Mouse (Mus musculus) urinary bladder, postnatal 14 days (tissue): ENCODE measurements around the gene Rita1.
A peak's percentile ranks its signal among the peaks of the same experiment; 100 is the strongest.

ENCODE experiments used
- DNase-seq: peaks from one replicate; pipeline ENCODE4 v3.0.0; 2021; ENCODE audit warnings: low spot score

Gene Rita1

DNA sequence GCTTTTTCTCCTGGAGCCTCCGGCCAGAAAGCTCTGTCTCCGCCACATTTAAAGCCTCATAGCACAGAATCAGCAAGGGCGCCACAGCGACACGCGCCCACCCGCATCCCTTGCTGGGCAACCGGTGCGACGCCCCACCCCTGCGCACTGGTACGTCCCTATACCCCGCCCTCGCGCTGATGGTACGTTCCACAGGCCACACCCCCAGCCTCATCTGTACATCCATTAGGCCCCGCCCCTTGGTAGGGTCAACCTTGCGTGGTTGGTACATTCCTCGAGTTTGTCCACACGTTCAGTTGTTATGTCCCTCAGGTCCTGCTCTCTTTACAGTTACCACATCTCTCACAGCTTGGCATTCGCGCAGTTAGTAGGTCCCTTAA, at the start of gene Rita1, which contains the start of gene Ddx54:
TSS of gene Rita1 (minus strand) at position 148 of the 380 bp plus-strand sequence.
TSS of gene Ddx54 (plus strand) at position 298 of the 380 bp plus-strand sequence.
- peak; percentile 97 for DNase-seq

DNA sequence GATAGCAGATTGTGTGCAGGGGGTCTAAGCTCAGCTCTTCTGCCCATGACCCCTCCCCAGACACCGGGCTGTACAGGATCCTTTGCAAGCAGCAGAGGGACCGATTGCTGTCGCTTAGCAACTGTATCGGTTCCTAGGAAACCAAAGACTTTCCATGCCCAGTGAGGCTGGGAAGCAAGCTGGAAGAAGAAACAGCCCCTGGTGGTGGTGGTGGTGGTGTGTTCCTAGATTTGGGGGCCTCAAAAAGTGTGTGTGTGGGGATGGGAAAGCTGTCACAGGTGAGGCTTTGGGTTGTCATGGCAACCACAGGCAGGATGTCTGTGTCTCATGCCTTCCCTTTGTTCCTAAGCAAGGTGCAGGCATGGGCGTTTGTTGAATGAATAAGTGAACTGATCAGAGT, 48.4 kb upstream of the Rita1 start:
- DNase-seq = no peak

DNA sequence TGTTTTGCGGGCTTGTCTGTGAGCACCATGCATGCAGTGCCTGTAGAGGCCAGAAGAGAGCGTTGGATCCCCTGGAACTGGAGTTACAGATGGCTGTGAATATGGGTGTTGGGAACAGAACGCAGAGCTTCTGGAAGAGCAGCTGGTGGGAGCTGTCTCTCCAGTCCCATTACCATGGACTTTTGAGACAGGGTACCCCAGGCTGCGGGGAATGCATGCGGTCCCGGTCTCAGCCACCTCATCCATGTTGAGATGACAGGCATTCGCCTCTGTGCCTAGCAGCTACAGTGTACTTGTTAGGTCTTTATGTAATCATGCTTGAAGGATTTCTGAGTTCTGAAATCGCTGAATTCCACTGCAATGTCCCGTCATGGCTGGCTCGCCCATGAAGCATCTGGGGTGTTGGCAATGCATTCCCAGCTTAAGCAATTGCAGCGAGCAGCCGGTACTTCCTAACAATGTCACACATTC, 43.9 kb upstream of the Rita1 start:
- no peak for DNase-seq

DNA sequence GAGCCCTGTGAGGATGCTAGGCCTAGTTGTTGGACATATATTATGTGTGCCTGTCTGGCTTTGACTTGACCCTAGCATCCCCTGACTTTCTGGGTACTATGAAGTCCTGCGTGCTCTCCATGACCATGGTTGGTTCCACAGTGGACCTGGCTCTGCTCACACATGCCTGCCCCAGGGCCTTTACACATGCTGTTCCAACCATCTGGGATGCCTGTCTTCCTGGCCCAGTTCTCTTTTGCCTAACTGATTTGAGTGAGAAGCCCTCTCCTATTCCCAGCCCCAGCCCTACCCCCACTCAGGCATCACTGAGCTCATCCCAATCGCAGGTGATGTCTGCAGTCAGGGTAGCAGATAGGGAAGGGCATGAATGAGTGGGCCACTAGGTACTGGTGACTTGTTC, 41.5 kb upstream of the Rita1 start:
- no peak for DNase-seq

DNA sequence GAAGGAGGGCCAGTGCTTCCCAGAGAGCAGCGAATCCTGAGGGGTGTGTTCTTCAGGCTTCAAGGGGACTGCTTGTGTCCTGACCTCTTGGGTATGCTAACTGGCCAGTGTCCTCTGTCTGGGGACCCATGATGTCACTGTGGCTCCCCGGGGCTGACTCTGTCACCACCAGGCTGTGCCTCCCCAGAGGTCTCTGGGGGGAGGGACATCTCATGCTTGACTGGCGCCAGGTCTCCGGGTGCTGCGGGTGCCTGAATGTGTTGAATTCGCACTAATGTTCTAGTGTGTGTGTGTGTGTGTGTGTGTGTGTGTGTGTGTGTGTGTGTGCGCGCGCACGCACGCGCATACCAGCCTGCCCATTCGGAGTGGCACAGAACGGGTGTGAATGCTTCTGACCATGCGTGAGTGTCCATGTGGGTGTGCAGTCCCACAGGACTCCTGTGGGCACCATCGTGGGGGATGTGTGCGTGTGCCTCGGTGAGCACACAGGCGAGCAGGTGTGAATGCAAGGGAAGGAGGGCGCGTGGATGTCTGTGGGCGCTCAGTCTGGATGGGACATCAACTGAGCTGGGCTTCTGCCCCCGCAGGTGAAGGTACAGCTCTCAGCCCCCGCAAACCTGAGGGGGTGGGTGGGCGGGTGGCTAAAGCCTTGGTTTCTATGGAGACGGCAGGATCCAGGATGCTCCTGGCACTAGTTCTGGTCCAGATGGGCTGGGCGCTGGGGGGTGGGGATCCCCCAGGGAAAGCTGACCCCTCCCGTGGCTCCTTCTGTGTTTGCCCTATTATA, 40.7 kb upstream of the Rita1 start:
- DNase-seq = no peak

DNA sequence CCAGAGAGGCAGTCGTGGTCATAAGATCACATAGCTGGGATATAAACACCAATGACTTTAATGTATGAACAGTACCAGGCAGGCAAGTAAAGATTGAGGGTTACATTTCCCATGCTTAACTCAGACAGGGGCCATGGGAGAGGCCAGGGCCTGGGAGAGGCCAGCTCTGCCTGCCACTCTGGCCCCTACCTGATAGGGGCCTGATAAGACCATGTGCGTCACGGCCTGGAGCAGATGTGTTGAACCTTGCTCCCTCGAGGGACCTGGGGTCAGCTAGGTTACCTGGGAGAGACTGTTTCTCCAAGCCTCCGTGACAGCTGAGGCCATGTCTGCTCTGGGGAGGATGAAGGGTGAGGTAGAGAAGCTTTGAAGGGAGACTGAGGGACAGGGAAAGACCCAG, 38.8 kb upstream of the Rita1 start:
- no peak for DNase-seq

DNA sequence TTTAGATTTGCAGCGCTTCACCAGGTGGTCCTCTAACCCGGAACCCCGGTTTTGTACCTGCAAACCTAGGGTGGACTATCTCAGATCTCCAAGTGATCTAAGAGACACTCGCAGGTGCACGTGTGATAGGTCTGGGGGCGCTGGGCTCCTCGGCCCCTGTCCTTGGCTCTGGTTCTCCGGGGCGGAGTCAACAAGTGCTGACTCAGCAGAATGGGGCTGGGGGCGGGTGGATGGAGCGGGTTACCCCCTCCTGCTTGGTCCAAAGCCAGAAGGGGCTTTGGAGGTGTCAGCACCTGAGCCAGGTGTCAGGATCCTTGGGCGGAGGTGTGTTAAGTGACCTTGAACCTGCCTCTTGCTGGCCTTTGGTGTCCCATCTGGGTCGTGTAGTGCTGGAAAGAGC, 37.5 kb upstream of the Rita1 start:
- no peak for DNase-seq

DNA sequence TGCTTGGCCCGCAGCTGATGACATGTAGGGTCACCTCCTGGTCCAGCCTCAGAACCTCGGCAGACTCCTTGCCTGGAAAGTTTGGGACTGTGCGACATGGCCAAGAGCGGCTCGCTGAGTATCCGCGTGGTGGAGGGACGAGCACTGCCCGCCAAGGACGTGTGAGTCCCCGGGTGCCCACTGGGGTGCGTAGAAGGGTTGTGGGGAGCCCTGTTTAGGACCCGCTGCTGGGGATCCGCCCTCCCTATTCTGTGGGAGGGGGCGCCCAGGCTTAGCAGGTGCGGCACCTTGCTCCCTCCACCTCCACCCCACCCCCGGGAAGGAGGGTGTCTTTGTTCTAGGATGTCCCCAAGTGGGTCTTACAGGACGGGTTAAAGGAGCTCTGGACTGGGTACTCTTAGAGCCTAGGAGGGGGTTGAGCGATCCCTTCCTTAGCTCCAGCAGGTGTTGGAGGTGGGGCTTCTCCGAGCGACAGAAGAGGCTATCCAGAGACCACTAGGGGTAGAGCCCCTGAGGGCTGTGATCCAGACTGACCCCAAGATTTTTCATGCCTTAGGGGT, 37.1 kb upstream of the Rita1 start:
- DNase-seq = no peak

DNA sequence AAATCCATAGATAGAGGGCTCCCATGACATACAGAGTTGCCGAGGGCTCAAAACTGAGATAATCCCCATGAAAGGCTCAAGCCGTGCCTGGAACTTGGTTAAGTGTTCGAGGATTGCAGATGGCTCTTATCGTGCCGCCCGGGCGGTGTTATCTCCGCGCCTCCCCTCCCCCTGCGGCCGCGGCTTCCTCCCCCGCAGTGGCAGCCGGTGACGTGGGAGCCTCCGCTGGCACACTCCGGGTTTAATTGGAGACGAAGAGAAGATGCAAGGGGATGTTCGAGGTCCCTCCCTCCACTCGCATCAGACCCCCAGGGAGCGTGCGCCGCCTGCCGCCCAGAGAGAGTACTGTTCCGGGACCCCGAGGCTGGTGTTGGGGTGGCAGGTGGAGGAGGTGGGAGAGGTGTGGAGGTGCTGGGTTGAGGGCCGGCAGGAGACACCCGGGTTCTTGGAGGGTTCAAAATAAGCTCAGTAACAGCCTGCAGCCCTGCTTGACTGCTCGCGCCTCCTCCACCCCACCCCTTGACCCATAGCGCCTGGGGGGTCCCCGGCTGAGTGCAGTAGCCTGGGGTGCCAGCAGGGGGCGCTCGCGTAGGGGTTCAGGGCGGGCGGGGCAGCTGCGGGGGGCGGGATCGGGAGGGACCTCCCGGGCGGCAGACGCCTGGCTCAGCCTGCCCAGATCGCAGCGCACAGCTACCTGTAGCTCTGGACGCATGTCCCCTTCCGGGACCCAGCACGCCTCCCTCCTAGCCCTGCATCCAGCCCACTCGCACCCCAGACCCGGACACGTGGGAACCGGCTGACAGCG, 36.4 kb upstream of the Rita1 start, which contains the start of gene Rasal1:
TSS of gene Rasal1 (plus strand) at position 244 of the 805 bp plus-strand sequence.
- DNase-seq = peak; percentile 39

DNA sequence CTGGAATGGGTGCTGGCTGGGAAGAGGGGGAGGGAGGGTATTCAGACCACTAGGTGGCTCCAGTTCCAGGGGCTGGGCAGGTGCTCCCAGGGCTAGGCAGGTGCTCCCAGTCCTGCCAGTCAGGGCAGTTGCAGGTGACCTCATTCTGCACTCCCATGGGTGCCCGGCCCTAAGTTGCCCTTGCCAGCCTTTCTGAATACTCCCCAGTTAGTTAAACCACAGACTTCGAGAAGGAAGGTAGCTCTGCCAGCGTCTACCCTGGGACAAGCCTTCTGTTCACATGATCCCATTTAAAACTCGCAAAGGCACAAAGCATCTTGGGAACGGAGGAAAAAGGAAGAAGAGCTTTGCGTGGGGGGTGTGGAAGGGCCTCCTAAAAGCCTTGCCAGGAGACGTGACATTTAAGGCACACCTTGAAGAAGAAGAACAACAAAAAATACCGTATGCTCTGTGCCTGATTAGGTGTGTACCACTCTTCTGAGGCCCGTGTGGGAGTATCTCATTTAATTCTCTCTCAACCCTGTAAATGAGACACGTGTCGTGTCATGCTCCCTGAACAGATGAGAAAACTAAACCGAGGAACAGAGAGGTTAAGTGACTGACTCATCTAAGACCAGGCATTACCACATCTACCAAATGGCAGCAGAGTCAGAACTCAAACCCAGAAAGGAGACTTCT, 35.6 kb upstream of the Rita1 start:
- no peak for DNase-seq

DNA sequence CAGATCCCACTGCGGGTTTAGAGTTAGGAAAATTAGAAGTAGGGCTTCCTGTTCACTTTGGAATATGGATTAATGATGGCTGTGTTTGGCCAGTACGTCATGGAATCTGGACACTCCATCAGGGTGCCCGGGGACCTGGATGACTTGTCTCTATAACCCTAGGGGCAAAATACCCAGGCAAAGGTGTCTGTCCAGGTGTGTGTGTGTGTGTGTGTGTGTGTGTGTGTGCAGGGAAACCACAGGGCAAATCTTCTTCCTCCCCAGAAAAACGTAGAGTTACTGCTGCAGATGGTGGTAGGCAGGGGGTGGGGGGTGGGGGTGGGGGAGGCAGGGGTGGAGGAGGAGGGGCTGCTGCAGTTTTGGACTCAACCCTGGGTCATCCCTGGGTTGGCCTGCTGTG, 35.0 kb upstream of the Rita1 start:
- no peak for DNase-seq

DNA sequence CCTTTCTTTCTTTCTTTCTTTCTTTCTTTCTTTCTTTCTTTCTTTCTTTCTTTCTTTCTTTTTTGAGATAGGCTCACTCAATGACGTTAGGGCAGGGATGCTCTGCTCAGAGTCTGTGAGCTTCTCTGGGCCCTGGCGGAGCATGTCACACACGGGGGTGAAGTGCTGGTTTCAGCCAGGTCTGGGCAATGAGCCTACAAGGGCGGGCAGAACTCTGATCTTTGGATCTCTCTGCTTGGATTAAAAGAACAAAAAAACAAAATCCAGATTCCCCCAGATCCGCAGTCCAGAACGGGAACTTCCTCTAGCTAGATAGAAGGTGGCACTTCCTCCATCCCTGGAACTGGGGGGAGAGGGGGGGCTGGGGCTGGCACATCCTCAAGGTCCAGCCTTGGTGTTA, 33.5 kb upstream of the Rita1 start:
- DNase-seq = peak; percentile 57

DNA sequence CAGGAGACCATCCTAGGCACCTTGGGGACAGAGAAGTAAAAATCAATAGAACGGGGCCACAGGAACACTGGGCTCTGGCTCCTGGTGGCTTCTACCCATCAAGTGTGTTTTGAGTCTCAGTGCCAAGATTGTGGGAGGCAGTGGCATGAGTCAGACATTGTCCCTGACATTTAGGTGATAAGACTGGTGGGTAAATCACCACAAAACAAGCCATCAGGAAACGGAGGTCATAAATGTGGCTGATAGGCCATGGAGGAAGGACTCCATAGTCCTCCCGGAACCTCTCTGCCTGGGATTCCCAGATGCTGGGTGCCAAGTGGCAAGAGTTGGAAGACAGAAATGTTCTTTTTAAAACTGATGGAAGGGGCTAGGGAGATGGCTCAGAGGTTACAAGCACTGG, 31.8 kb upstream of the Rita1 start:
- no peak for DNase-seq

DNA sequence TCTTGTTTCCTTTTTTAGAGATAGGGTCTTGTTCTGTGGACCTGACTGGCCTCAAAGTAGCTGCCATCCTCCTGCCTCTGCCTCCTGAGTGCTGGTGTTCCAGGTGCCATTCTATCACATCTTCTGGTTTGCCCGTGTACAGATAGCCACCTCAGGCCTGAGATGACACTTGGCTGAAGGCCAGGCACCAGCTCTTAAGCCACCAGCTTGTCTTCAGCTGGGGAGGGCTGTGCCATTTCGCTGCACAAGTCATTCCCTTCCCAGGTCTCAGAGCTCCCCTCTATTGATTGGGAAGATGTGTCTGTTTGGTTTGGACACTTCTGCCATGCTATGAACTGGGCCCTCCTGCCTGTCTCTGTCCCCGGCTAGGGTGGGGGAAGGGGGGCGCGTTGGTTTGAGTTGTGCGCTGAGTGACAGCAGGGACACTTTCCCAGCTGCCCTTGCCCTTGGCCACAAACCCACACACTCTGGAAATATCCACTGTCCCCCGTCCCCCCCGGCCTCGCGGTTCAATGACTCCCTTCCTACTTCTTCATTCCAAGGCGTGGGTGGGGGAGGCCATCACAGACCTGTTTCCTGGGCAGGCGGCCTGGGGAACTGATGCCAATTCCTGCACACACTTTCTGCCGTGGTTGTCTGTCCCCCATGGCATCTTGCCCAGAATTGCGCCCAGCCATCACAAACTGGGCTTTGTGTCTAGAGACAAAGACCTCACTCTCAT, 31.1 kb upstream of the Rita1 start:
- peak; percentile 47 for DNase-seq

DNA sequence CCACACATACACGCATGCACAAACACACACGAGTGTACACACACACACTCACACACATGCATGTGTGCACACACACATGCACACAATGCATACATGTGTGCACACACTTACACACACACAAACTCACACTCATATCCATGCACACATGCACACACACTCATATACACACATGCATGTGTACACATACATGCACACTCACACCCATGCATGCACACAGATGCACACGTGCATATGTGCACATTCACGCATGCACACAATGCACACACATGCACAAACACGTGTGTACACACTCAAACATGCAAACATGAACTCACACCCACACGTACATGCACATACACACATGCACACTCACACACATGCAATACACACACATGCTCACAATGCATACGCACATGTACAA, 27.7 kb upstream of the Rita1 start:
- DNase-seq = no peak

DNA sequence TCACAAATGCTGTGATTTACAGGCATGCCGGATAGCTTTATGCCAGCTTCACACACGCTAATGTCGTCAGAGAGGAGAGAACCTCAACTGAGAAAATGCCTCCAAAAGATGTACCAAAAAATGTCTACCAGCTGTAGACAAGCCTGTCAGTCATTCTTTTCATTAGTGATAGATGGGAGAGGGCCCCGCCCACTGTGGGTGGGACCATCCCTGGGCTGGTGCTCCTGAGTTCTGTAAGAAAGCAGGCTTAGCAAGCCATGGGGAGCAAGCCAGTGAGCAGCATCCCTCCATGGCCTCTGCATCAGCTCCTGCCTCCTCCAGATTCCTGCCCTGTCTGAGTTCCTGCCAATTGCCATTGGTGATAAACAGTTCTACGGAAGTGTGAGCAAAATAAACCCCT, 23.2 kb upstream of the Rita1 start:
- DNase-seq = no peak

DNA sequence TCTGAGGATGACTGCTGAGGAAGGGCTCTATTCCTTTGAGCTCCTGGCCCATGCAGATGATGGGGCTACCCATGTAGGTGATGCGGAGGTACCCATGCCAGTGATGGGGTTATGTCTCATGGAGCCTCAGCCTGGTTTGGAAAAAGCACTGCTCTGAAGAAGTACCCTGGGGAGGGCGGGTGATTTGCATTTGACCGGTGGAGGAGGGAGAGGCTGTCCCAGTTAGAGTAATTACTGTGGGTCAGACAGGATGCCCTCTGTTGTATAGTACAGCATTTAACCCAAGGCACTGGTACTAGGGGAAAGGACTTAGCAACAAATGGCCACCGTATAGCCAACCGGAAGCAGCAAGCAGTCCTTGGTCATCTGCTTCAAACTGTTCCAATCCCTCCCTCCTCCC, 22.5 kb upstream of the Rita1 start:
- DNase-seq = no peak

DNA sequence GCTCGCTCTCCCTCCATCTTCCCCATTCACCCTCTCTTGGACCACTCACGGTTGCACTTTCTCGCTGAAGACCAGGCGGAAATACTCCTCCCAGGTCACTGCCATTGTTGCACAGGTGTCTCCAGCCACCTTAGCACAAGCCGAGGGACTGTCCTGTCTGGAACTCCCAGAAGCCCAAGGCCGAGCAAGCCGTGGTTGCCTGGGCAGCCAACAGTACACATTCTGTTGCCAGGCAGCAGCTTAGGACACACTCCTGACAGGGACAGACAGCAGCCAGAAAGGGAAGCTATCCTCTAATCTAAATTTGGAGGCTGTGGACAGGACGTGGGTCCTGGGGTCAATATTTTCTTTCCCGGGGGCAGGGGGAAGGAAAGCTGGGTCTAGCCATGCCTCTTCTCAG, 21.7 kb upstream of the Rita1 start, which contains the start of gene Cfap73:
TSS of gene Cfap73 (minus strand) at position 105 of the 400 bp plus-strand sequence.
- no peak for DNase-seq

DNA sequence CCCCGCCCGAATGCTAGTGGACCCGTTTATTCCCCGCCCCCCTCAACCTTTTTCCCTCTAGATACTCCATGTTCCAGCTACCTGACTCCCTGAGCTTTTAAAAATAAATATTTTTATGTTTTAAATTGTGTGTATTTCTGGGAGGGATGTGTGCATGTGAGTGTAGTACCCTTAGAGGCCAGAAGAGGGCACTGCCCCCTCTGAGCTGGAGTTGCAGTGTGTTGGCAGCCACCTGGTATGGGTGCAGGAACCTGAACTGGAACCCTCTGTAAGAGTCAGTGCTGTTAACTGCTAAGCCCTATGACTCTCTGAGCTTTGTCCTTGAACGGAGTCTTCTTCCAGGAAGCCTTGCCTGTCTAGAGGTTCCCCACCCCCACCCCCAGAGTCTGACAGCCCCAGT, 19.5 kb upstream of the Rita1 start:
- DNase-seq = no peak

DNA sequence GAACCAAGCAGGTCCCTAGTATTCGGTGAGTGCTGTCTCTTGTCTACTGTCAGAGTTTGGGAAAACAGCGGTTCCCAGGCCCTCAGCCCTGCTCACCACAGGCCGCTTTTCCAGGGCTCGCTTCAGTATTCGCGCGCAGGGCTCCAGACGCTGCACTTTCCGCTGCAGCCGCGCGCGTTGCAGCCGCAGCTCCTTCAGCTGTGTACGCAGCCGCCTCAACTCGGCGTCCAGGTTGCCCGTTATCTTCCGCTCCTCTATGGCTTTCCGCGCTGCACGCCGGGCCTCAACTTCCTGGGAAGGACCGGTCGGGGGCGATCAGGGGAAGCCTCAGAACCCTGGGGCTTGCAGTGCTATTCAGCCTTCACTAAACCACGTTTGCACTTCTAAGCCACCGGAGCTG, 18.7 kb upstream of the Rita1 start:
- no peak for DNase-seq

DNA sequence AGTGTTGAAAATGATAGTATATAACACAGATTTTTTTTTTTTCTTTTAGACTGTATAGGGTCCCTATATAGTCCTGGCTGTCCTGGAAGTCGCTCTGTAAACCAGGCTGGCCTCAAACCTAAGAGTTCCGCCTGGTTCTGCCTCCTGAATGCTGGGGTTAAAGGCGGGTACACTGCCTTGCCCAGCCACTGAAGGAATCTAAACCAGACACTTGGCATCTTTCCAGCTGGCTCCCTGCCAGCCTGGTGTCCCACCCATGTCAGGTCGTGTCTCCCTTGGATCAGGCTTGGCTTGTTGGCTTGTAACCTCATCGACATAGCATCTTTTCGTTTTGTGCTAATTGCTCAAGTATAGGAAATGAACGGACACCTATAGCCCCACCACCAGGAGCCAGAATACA, 16.2 kb upstream of the Rita1 start:
- DNase-seq = no peak
